Mouse (Mus musculus): ENCODE measurements at regions not wholly inside any gene's neighbourhood (a gene's known extent, or its start where the extent isn't known, plus 50 kb on each side); places are given as distances from the start of the nearest gene placed in this dataset.
A peak's percentile ranks its signal among the peaks of the same experiment; 100 is the strongest.
"Not testable (repeated sequence)": the region's sequence is repeated elsewhere in the genome, so short reads cannot be mapped to it uniquely, and the experiment has no call there.

- DNase-seq = no peak
These were observed 178.2 kb downstream of the Kcna4 start for GRCm38 (mm10) chr2:107468671-107469070.

- DNase-seq = no peak
These were observed 213.4 kb downstream of the Kcna4 start for GRCm38 (mm10) chr2:107503646-107504379.

- DNase-seq = no peak
These were observed 217.2 kb downstream of the Kcna4 start for GRCm38 (mm10) chr2:107507426-107508167.

GRCm38 (mm10) chr2:107515486-107515885 lies 225.0 kb downstream of the Kcna4 start:
- not testable (repeated sequence) for DNase-seq

GRCm38 (mm10) chr2:107518107-107518506 lies 227.7 kb downstream of the Kcna4 start:
- DNase-seq = no peak

- DNase-seq = no peak
These were observed 228.3 kb downstream of the Kcna4 start for GRCm38 (mm10) chr2:107518759-107519158.

- DNase-seq = peak; percentile 89
These were observed 228.9 kb downstream of the Kcna4 start for GRCm38 (mm10) chr2:107519326-107519725.

- no peak for DNase-seq
These were observed 229.3 kb downstream of the Kcna4 start for GRCm38 (mm10) chr2:107519761-107520160.

GRCm38 (mm10) chr2:107543161-107543560 lies 252.7 kb downstream of the Kcna4 start:
- DNase-seq = no peak

GRCm38 (mm10) chr2:107552569-107552968 lies 262.1 kb downstream of the Kcna4 start:
- DNase-seq = no peak

GRCm38 (mm10) chr2:107556239-107556638 lies 265.8 kb downstream of the Kcna4 start:
- no peak for DNase-seq

GRCm38 (mm10) chr2:107569618-107570017 lies 279.2 kb downstream of the Kcna4 start:
- no peak for DNase-seq

GRCm38 (mm10) chr2:107609872-107610559 lies 319.6 kb downstream of the Kcna4 start:
- DNase-seq = no peak

GRCm38 (mm10) chr2:107611811-107612210 lies 321.4 kb downstream of the Kcna4 start:
- no peak for DNase-seq

- no peak for DNase-seq
These were observed 321.8 kb downstream of the Kcna4 start for GRCm38 (mm10) chr2:107612221-107612620.

GRCm38 (mm10) chr2:107614715-107615114 lies 324.3 kb downstream of the Kcna4 start:
- DNase-seq = peak; percentile 89

- DNase-seq = no peak
These were observed 337.0 kb downstream of the Kcna4 start for GRCm38 (mm10) chr2:107627458-107627857.

- no peak for DNase-seq
These were observed 368.7 kb downstream of the Kcna4 start for GRCm38 (mm10) chr2:107659176-107659575.

All from heart, adult 11 months (tissue).